Mouse (Mus musculus) forebrain, embryonic 12.5 days (tissue): ENCODE data around the gene Tap1. TPM values are rescaled to one million over a fixed set of nuclear protein-coding genes. Genes with fewer than 3 reads are reported as not detected.

ENCODE experiments used
- ATAC-seq: fragments of 200-750 bp; cut with Nextera tagmentation; 2 replicates; pipeline ENCODE4 v1.8.0; 2017; ENCODE audit warnings: moderate TSS enrichment; ENCODE audit not compliant: low FRiP score
- H3K27ac ChIP-seq: fragments of 300-500 bp; sonication (generic); 2 replicates; pipeline ENCODE4 v1.5.1; 2016; ENCODE audit warnings: mild to moderate bottlenecking
- H3K27me3 ChIP-seq: fragments of 300-500 bp; sonication (generic); 2 replicates; pipeline ENCODE4 v1.6.1; 2016; ENCODE audit warnings: mild to moderate bottlenecking
- H3K36me3 ChIP-seq: fragments of 300-500 bp; sonication (generic); replicated peaks from 2 replicates; pipeline ENCODE4 v1.6.1; 2016; ENCODE audit warnings: mild to moderate bottlenecking
- H3K4me1 ChIP-seq: fragments of 300-500 bp; sonication (generic); 2 replicates; pipeline ENCODE4 v1.6.1; 2016
- H3K4me2 ChIP-seq: fragments of 300-500 bp; sonication (generic); 2 replicates; pipeline ENCODE4 v1.6.1; 2016; ENCODE audit warnings: mild to moderate bottlenecking, moderate library complexity
- H3K4me3 ChIP-seq: fragments of 300-500 bp; sonication (generic); replicated peaks from 2 replicates; pipeline ENCODE4 v1.5.1; 2016; ENCODE audit warnings: mild to moderate bottlenecking
- H3K9ac ChIP-seq: fragments of 300-500 bp; sonication (generic); 2 replicates; pipeline ENCODE4 v1.6.1; 2016; ENCODE audit warnings: mild to moderate bottlenecking
- H3K9me3 ChIP-seq: fragments of 300-500 bp; sonication (generic); 2 replicates; pipeline ENCODE4 v1.6.1; 2016
- WGBS: fragments of 180-500 bp; shearing (Covaris S2); methylation state at CpG from one replicate; pipeline ENCODE4 v1.1.7; 2016; 5-methylcytosine and 5-hydroxymethylcytosine counted together
- polyA plus RNA-seq: library from polyadenylated mRNA; unstranded; fragments of >200 nt; fragmentation: Nextera tagmentation; extraction: Ambion mirVana; gene quantifications from 2 replicates; pipeline ENCODE4 v1.2.1, GENCODE M21; 2016

Tap1 gene
- polyA plus RNA-seq, 1 experiment from 2014 or later, result 2.2 TPM

DNA sequence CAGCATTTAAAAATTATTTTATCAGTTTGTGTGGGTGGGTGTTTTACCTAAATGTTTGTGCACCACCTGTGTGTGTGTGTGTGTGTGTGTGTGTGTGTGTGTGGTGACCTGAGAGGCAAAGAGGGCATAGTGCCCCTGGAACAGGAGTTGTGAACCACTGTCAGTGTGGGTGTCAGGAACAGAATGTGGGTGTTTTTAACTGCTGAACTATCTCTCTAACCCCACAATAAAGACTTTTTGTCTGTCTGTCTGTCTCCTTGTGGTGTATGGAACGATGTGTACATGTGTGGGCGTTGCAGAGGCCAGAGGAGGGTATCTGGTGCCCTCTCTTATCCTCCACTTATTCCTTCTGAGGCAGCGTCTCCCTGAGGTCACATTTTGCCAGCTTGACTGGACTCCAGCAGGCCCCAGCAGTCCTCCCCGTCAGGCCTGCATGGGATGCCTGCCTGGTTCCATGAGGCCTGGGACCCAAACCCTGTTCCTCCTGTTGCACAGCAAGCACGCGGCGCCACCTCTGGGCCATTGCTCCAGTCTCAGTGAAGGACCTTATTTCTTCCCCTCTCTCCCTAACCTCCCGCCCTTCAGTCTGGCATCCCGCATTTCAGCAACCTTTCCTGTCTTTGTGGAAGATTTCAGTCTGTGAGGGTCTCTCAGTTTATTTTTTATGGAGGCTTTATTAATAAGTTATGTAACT lies 23.0 kb upstream of the Tap1 start:
- no peak overlapping the region for H3K27ac ChIP-seq
- no peak for ATAC-seq
- 42% methylated on average over 9 of the region's 9 CpGs for WGBS

GRCm38 (mm10) chr17:34165033-34165730 lies 22.2 kb upstream of the Tap1 start:
- WGBS, result 84% methylated on average over 6 of the region's 6 CpGs

More for the DNA sequence above, 23.0 kb upstream of the Tap1 start:
- Histone ChIP-seq H3K9me3 (peaks cover 3% of the 10 kb centered on the region; the same call in 1 of the 2 replicates), H3K4me2 (no peak overlapping the region), H3K36me3 (no peaks in the 10 kb centered on the region), H3K9ac (no peak overlapping the region), H3K4me1 (no peaks in the 10 kb centered on the region), H3K4me3 (no peak overlapping the region), H3K27me3 (peaks cover 12% of the 10 kb centered on the region; the same call in 1 of the 2 replicates)

DNA sequence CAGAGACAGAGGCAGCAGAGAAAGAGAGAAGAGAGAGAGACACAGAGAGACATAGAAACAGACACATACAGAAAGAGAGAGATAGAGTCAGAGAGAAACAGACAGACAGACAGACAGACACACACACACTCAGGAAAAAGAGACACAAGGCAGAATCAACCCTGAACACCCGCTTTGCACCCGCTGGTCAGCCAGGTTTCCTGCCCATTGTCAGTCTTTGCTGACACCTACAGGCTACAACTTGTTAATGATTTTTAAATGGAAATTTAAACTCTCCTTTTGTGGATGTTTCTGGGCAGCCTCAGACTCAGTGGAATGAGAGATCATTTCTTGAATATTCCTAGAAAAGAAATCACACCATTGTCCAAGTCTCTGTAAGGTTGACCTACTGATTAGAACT lies 18.1 kb upstream of the Tap1 start:
- H3K9me3 ChIP-seq, result peaks cover 9% of the 10 kb centered on the region; the same call in 1 of the 2 replicates
- H3K27ac ChIP-seq, result no peak overlapping the region
- H3K4me3 ChIP-seq, result no peak overlapping the region
- no peak for ATAC-seq
- no peaks in the 10 kb centered on the region for H3K4me1 ChIP-seq
- WGBS, result 0% methylated on average over 2 of the region's 2 CpGs
- no peak overlapping the region for H3K4me2 ChIP-seq
- H3K36me3 ChIP-seq, result no peaks in the 10 kb centered on the region
- 0 out of 2 replicates have a peak overlapping the region, but pooled peaks have one; percentile 14 for H3K9ac ChIP-seq
- H3K27me3 ChIP-seq, result peaks cover 15% of the 10 kb centered on the region; the same call in 1 of the 2 replicates

More at GRCm38 (mm10) chr17:34165033-34165730, 22.2 kb upstream of the Tap1 start:
- Histone ChIP-seq H3K4me3 (no peak overlapping the region), H3K36me3 (no peaks in the 10 kb centered on the region), H3K9me3 (peaks cover 3% of the 10 kb centered on the region; the same call in 1 of the 2 replicates), H3K4me1 (no peaks in the 10 kb centered on the region), H3K9ac (no peak overlapping the region), H3K27me3 (peaks cover 13% of the 10 kb centered on the region; the same call in 1 of the 2 replicates), H3K27ac (no peak overlapping the region), H3K4me2 (no peak overlapping the region)
- no peak for ATAC-seq

GRCm38 (mm10) chr17:34170487-34170876 lies 16.9 kb upstream of the Tap1 start:
- no peak overlapping the region for H3K4me2 ChIP-seq
- 23% methylated on average over 4 of the region's 4 CpGs for WGBS
- no peak overlapping the region for H3K4me3 ChIP-seq
- peaks cover 15% of the 10 kb centered on the region; the same call in 1 of the 2 replicates for H3K27me3 ChIP-seq
- no peak overlapping the region for H3K27ac ChIP-seq
- ATAC-seq, result no peak
- H3K36me3 ChIP-seq, result no peaks in the 10 kb centered on the region
- H3K9ac ChIP-seq, result no peak overlapping the region
- 0 out of 2 replicates have a peak, but pooled peaks cover 7% of the 10 kb centered on the region for H3K9me3 ChIP-seq
- no peaks in the 10 kb centered on the region for H3K4me1 ChIP-seq

- no peak for ATAC-seq
- H3K36me3 ChIP-seq, result no peaks in the 10 kb centered on the region
- H3K9me3 ChIP-seq, result 0 out of 2 replicates have a peak, but pooled peaks cover 6% of the 10 kb centered on the region
- H3K27ac ChIP-seq, result no peak overlapping the region
- H3K4me3 ChIP-seq, result no peak overlapping the region
- no peak overlapping the region for H3K4me2 ChIP-seq
- WGBS, result 43% methylated on average over 13 of the region's 13 CpGs
- no peaks in the 10 kb centered on the region for H3K4me1 ChIP-seq
- H3K27me3 ChIP-seq, result peaks cover 15% of the 10 kb centered on the region; the same call in 1 of the 2 replicates
- no peak overlapping the region for H3K9ac ChIP-seq
These were observed 16.4 kb upstream of the Tap1 start for GRCm38 (mm10) chr17:34170877-34171498.

DNA sequence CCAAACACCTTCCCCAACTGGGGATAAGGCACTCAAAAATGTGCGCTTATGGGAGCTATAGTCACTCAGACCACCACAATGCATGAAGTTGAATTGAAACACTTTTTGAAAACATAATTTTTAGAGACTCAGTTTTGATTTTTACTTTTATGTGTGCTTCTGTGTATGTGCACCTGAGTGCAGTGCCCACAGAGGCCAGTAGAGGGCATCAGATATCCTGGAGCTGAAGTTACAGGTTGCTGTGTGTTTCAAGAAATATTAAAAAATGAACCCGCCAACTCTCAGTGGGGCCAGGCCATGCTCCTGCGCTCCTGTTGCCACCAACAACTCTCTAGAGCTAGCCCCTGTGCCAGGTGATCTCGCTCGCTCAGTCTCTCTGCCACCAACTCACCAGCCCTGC lies 14.8 kb upstream of the Tap1 start:
- WGBS, result 92% methylated on average over 5 of the region's 5 CpGs
- ATAC-seq, result no peak
- Histone ChIP-seq H3K4me2 (no peak overlapping the region), H3K27me3 (peaks cover 15% of the 10 kb centered on the region; the same call in 1 of the 2 replicates), H3K4me3 (no peak overlapping the region), H3K9ac (no peak overlapping the region), H3K9me3 (peaks cover 6% of the 10 kb centered on the region; the same call in 1 of the 2 replicates), H3K4me1 (no peaks in the 10 kb centered on the region), H3K36me3 (no peaks in the 10 kb centered on the region), H3K27ac (no peak overlapping the region)

DNA sequence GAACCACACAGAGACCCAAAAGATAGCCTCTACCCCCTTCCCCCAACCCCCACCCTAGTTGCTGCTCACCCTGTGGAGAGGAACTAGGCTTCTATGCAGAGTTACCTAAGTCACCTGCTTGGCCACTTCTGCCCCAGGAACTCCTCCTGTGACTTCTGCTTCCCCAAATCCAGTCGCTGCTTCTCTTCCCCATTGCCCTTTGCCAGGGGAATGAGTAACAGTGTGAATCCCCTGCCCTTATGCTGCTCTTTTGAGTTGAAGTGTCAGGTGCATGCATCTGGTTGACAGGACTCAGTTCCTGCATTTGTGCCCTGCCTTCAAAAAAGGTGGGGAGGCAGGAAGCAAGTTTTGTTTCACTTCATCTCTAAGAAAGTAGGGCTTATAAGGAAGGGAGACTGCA lies 13.3 kb upstream of the Tap1 start:
- H3K27ac ChIP-seq, result no peak overlapping the region
- ATAC-seq, result no peak
- peaks cover 6% of the 10 kb centered on the region; the same call in 1 of the 2 replicates for H3K9me3 ChIP-seq
- WGBS, result 69% methylated on average over 1 of the region's 1 CpGs
- H3K4me3 ChIP-seq, result no peak overlapping the region
- H3K9ac ChIP-seq, result no peak overlapping the region
- H3K27me3 ChIP-seq, result 0 out of 2 replicates have a peak, but pooled peaks cover 6% of the 10 kb centered on the region
- H3K4me1 ChIP-seq, result no peaks in the 10 kb centered on the region
- H3K4me2 ChIP-seq, result no peak overlapping the region
- no peaks in the 10 kb centered on the region for H3K36me3 ChIP-seq

GRCm38 (mm10) chr17:34177179-34177578 lies 10.2 kb upstream of the Tap1 start:
- H3K4me1 ChIP-seq, result no peaks in the 10 kb centered on the region
- no peak overlapping the region for H3K27ac ChIP-seq
- peaks cover 5% of the 10 kb centered on the region; the same call in 1 of the 2 replicates for H3K9me3 ChIP-seq
- H3K27me3 ChIP-seq, result no peaks in the 10 kb centered on the region
- 70% methylated on average over 4 of the region's 4 CpGs for WGBS
- no peaks in the 10 kb centered on the region for H3K36me3 ChIP-seq
- no peak overlapping the region for H3K4me2 ChIP-seq
- no peak for ATAC-seq
- H3K4me3 ChIP-seq, result no peak overlapping the region
- H3K9ac ChIP-seq, result no peak overlapping the region

- Histone ChIP-seq H3K4me2 (no peak overlapping the region), H3K9me3 (no peaks in the 10 kb centered on the region; the same call in 1 of the 2 replicates), H3K4me3 (no peak overlapping the region), H3K27me3 (peaks cover 12% of the 10 kb centered on the region), H3K4me1 (no peaks in the 10 kb centered on the region), H3K9ac (no peak overlapping the region), H3K36me3 (no peaks in the 10 kb centered on the region), H3K27ac (no peak overlapping the region)
- ATAC-seq, result no peak
- 71% methylated on average over 6 of the region's 6 CpGs for WGBS
These were observed 8.3 kb upstream of the Tap1 start for GRCm38 (mm10) chr17:34179019-34179418.

GRCm38 (mm10) chr17:34179913-34180859 lies 7.2 kb upstream of the Tap1 start:
- WGBS, result 69% methylated on average over 13 of the region's 13 CpGs
- no peak overlapping the region for H3K9ac ChIP-seq
- no peaks in the 10 kb centered on the region for H3K4me1 ChIP-seq
- H3K27ac ChIP-seq, result no peak overlapping the region
- peaks cover 24% of the 10 kb centered on the region for H3K27me3 ChIP-seq
- ATAC-seq, result no peak
- no peak overlapping the region for H3K4me3 ChIP-seq
- no peak overlapping the region for H3K4me2 ChIP-seq
- H3K9me3 ChIP-seq, result no peaks in the 10 kb centered on the region; the same call in 1 of the 2 replicates
- no peaks in the 10 kb centered on the region for H3K36me3 ChIP-seq

- Histone ChIP-seq H3K9ac (no peak overlapping the region), H3K4me2 (no peak overlapping the region), H3K27me3 (peaks cover 57% of the 10 kb centered on the region), H3K4me3 (no peak overlapping the region), H3K9me3 (no peaks in the 10 kb centered on the region), H3K27ac (no peak overlapping the region), H3K4me1 (peaks cover 18% of the 10 kb centered on the region), H3K36me3 (no peaks in the 10 kb centered on the region)
- 81% methylated on average over 15 of the region's 15 CpGs for WGBS
- ATAC-seq, result no peak
These were observed 3.7 kb upstream of the Tap1 start for GRCm38 (mm10) chr17:34183564-34184219.
